Mouse (Mus musculus) monocyte, adult 2 months (primary cell): ENCODE results near the gene Grin1.
"Not testable (repeated sequence)": the region's sequence is repeated elsewhere in the genome, so short reads cannot be mapped to it uniquely, and the experiment has no call there.

Experiments used
- DNase-seq, 2 experiments: peaks; one replicate each; pipeline ENCODE4 v3.0.0; 2022; ENCODE audit warnings: low spot score in 2 of 2, low read depth in 1 of 2

Grin1 gene

DNA sequence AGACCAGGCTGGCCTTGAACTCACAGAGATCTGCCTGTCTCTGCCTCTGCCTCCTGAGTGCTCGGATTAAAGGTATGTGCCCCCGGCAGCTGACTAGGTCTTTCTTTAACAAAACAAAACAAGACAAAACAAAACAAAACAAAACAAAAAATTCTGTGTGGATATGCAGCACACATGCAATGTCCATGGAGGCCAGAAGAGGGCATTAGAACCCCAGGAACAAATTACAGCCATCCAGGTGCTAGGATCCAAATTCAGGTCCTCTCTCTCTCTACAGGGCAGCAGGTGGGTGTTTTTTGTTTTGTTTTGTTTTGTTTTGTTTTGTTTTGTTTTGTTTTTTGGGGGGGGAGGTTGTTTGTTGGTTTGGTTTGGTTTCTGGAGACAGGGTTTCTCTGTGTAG lies 60.1 kb downstream of the Grin1 start:
- DNase-seq, result no peak

- not testable (repeated sequence) for DNase-seq
Measured at GRCm38 (mm10) chr2:25257250-25257649, 61.7 kb downstream of the Grin1 start.

- DNase-seq, result peak in 1 of 2 experiments; percentile 53
Measured at GRCm38 (mm10) chr2:25256443-25257109, 62.4 kb downstream of the Grin1 start.

GRCm38 (mm10) chr2:25255284-25255779 lies 63.7 kb downstream of the Grin1 start, which contains the start of gene Tmem203:
Gene Tmem203, plus strand, starts transcription at chr2:25255439.
- peak; percentile 63 to 77 for DNase-seq

GRCm38 (mm10) chr2:25252331-25252730 lies 66.7 kb downstream of the Grin1 start:
- no peak for DNase-seq

- no peak for DNase-seq
Measured at GRCm38 (mm10) chr2:25246183-25247072, 72.6 kb downstream of the Grin1 start, which contains the start of gene AL732309.1. Gene AL732309.1, minus strand, starts transcription at chr2:25246863.

- DNase-seq, result no peak
Measured at GRCm38 (mm10) chr2:25244144-25244543, 74.8 kb downstream of the Grin1 start.

DNA sequence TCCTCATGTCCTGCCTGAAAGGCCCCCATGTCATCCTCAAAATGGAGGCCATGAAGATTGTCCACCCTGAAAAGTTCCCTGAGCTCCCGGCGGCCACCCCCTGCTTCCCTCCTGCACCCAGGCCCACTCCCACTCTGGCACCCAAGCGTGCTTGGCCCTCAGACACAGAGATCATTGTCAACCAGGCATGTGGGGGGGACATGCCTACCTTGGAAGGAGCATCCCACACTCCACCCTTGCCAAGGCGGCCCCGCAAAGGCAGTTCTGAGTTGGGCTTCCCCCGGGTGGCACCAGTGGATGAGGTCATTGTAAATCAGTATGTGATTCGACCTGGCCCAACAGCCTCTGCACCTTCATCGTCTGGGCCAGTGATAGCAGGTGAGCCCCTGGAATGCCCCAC lies 75.6 kb downstream of the Grin1 start:
- DNase-seq, result no peak

- no peak for DNase-seq
Measured at GRCm38 (mm10) chr2:25242101-25242506, 76.9 kb downstream of the Grin1 start, which contains the start of the genes Rnf208 and Cysrt1. Gene Rnf208, plus strand, starts transcription at chr2:25242255. Gene Cysrt1, minus strand, starts transcription at chr2:25242452.

- no peak for DNase-seq
Measured at GRCm38 (mm10) chr2:25241438-25241775, 77.6 kb downstream of the Grin1 start.
